8 mouse cellular contexts compared by ENCODE assay signal in the genomic region with DNA sequence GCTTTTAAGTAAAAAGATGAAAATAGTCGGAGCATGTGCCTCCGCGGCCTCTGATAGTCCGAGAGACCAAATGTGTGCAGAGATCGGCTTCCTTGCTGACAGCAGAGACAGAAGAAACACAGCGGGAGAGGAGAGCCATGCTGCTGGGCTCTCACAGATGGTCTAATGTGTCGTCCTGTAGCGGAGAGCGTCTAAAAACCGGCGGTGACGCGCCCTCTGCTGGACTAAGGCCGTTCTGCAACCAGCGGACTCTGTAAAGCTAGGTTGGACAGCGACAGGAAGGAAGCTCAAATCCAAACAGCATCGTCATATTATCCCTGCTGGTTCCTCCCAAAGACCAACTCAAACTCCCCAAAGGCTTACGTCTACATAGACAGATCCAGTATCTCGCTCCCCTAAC. TPM values are rescaled to one million over a fixed set of nuclear protein-coding genes. Genes with fewer than 3 reads are reported as not detected.
DNase-seq lines count a peak whose midpoint lies in the region; ATAC-seq and TF ChIP-seq lines count a peak whose summit lies in the region.

No protein-coding gene starts in this region.

- peak overlapping the region; percentile 58 for H3K4me3 ChIP-seq in gastrocnemius, adult 2 months
- H3K4me3 ChIP-seq in hindbrain, postnatal 0 days (ENCODE audit: low read length): 0 out of 2 replicates have a peak overlapping the region, but pooled peaks have one; percentile 11
- peak overlapping the region; percentile 39 for H3K4me3 ChIP-seq in left cerebral cortex, adult 2 months
- peak overlapping the region; percentile 23 for H3K4me3 ChIP-seq in macrophage (ENCODE audit: inconsistent target)

- in situ Hi-C loops in Patski (cut with MboI; ENCODE audit: low pct_unique_long_range_greater_than_20kb): loop anchor here (5.0 to 10.0 kb wide), 3 partner anchors 61 to 194 kb away; no protein-coding TSS in a partner anchor

- H3K27me3 ChIP-seq in Patski: no peaks in the 10 kb centered on the region
- no peaks in the 10 kb centered on the region for H3K27me3 ChIP-seq in hindbrain, postnatal 0 days (ENCODE audit: insufficient read depth, low read length)

- peak; percentile 20 for ATAC-seq in Patski
- ATAC-seq in hindbrain, postnatal 0 days: peak; percentile 81

- CTCF ChIA-PET in Patski (lab: Charles Lee): interaction anchor here (0.7 to 4.5 kb wide), 29 partner anchors 12 to 232 kb away, joined by 3 to 62 read pairs (median 5); a partner anchor contains a TSS

- peaks cover 11% of the 10 kb centered on the region for H3K4me1 ChIP-seq in hindbrain, postnatal 0 days (ENCODE audit: insufficient read depth, low read length)

- H3K27ac ChIP-seq in gastrocnemius, adult 2 months: no peak overlapping the region
- peak overlapping the region; percentile 69 for H3K27ac ChIP-seq in hindbrain, postnatal 0 days
- H3K27ac ChIP-seq in left cerebral cortex, adult 2 months: no peak overlapping the region
- peak overlapping the region; percentile 25; the same call in 1 of the 2 replicates for H3K27ac ChIP-seq in macrophage

- intact Hi-C loops in gastrocnemius, adult 2 months (cut with DNase I): loop anchor here (1.0 kb wide), 1 partner anchor 122 kb away; no protein-coding TSS in a partner anchor
- intact Hi-C loops in left cerebral cortex, adult 2 months (cut with DNase I): loop anchor here (1.0 to 5.0 kb wide), 5 partner anchors 67 to 234 kb away; no protein-coding TSS in a partner anchor

- no peaks in the 10 kb centered on the region for H3K9me3 ChIP-seq in hindbrain, postnatal 0 days (ENCODE audit: low read length)

- no peaks in the 10 kb centered on the region for H3K79me2 ChIP-seq in macrophage (ENCODE audit: inconsistent target)

- no peaks in the 10 kb centered on the region for H3K36me3 ChIP-seq in hindbrain, postnatal 0 days (ENCODE audit: insufficient read depth, low read length)
- H3K36me3 ChIP-seq in macrophage (ENCODE audit: inconsistent target): no peaks in the 10 kb centered on the region

- POLR2A ChIA-PET in Patski (lab: Charles Lee): interaction anchor here (0.7 kb wide), 1 partner anchor 122 kb away, joined by 5 read pairs; no protein-coding TSS in a partner anchor

- TF ChIP-seq CTCF in Patski (IDR thresholded peaks at IDR 0.05): peak; percentile 98
- TF ChIP-seq CTCF in gastrocnemius, adult 2 months (IDR thresholded peaks at IDR 0.05): peak; percentile 97
- TF ChIP-seq CTCF in hindbrain, postnatal 0 days (IDR thresholded peaks at IDR 0.05; ENCODE audit: low read depth): peak; percentile 98
- TF ChIP-seq CTCF in left cerebral cortex, adult 2 months (IDR thresholded peaks at IDR 0.05): peak; percentile 98

- DNase-seq in Patski (ENCODE audit: low read depth, low spot score): peak; percentile 51
- DNase-seq in cerebellum, postnatal 4 days (ENCODE audit: low spot score in 2 of 2): peak; percentile 97 to 99
- DNase-seq in gastrocnemius, adult 2 months: peak; percentile 88
- peak; percentile 96 for DNase-seq in hindbrain, postnatal 0 days (ENCODE audit: low spot score)
- peak; percentile 90 to 96 for DNase-seq in left cerebral cortex, adult 2 months (ENCODE audit: extremely low spot score in 1 of 2, low spot score in 2 of 2)
- peak; percentile 91 for DNase-seq in right cerebral cortex, adult 18-20 months
- DNase-seq in urinary bladder, adult 2 months (ENCODE audit: low spot score): peak; percentile 74

- no peak overlapping the region for H3K9ac ChIP-seq in hindbrain, postnatal 0 days (replicated peaks; ENCODE audit: low read length)

- H3K4me2 ChIP-seq in hindbrain, postnatal 0 days (ENCODE audit: low read depth, low read length): peak overlapping the region; percentile 50

- WGBS in hindbrain, postnatal 0 days: 0% methylated on average over 19 of the region's 19 CpGs
- WGBS in macrophage (ENCODE audit: missing documents): under 1% methylated on average over 19 of the region's 19 CpGs

RNA-seq across cellular contexts. Expression of a gene that starts 23.8 kb away (rescaled TPM):
- polyA plus RNA-seq in Patski (2021): 136 TPM
- 10 to 100 TPM; 10.2 to 19.2 TPM for total RNA-seq in gastrocnemius, adult 2 months (2021)
- 210 and 211 TPM in 2 replicates for total RNA-seq in hindbrain, postnatal 0 days (2014; rRNA removed)
- polyA plus RNA-seq in hindbrain, postnatal 0 days (2015; fragmentation: Nextera tagmentation; extraction: Ambion mirVana): 77.0 and 87.5 TPM in 2 replicates
- 100 to 1,000 TPM; 436 to 450 TPM for total RNA-seq in left cerebral cortex, adult 2 months (2021)
- 1,000 to 10,000 TPM in 3 of 26 experiments, 100 to 1,000 TPM in 23; 385 to 3,736 (median 481) TPM for total RNA-seq in macrophage (2018; cell fraction: chromatin; rRNA removed)
- 100 to 1,000 TPM; 135 to 283 (median 184) TPM for total RNA-seq in macrophage (2018; cell fraction: cytosol; rRNA removed)
- 1,000 to 10,000 TPM in 1 of 26 experiments, 100 to 1,000 TPM in 25; 247 to 1,640 (median 305) TPM for total RNA-seq in macrophage (2018; cell fraction: nucleus; rRNA removed)
- polyA plus RNA-seq in macrophage (2018): 100 to 138 TPM (median 115 TPM) in 3 replicates
- 29.6 and 30.2 TPM in 2 replicates for polyA plus RNA-seq in urinary bladder, adult 2 months (2012; rRNA removed)

RNA-seq across cellular contexts. Expression of a gene that starts 26.3 kb away (rescaled TPM):
- 0.15 TPM for polyA plus RNA-seq in Patski (2021)
- not detected for total RNA-seq in gastrocnemius, adult 2 months (2021)
- 1.2 and 2.0 TPM in 2 replicates for total RNA-seq in hindbrain, postnatal 0 days (2014; rRNA removed)
- 2.1 and 3.2 TPM in 2 replicates for polyA plus RNA-seq in hindbrain, postnatal 0 days (2015; fragmentation: Nextera tagmentation; extraction: Ambion mirVana)
- total RNA-seq in left cerebral cortex, adult 2 months (2021): 1 to 10 TPM; 3.2 to 3.8 TPM
- total RNA-seq in macrophage (2018; cell fraction: chromatin; rRNA removed): 1 to 10 TPM in 2 of 26 experiments, under 1 TPM in 4, not detected in 20; 0.53 to 1.4 (median 0.76) TPM
- under 1 TPM in 2 of 26 experiments, not detected in 24; 0.05 to 0.13 TPM for total RNA-seq in macrophage (2018; cell fraction: cytosol; rRNA removed)
- total RNA-seq in macrophage (2018; cell fraction: nucleus; rRNA removed): 1 to 10 TPM in 1 of 26 experiments, under 1 TPM in 6, not detected in 19; 0.35 to 1.4 (median 0.52) TPM
- not detected in 3 replicates for polyA plus RNA-seq in macrophage (2018)
- polyA plus RNA-seq in urinary bladder, adult 2 months (2012; rRNA removed): not detected in 2 replicates

RNA-seq across cellular contexts. Expression of a gene that starts 33.7 kb away (rescaled TPM):
- polyA plus RNA-seq in Patski (2021): 0.05 TPM
- under 1 TPM; 0.77 to 0.84 TPM for total RNA-seq in gastrocnemius, adult 2 months (2021)
- total RNA-seq in hindbrain, postnatal 0 days (2014; rRNA removed): 0.05 and 0.14 TPM in 2 replicates
- 0.46 and 0.57 TPM in 2 replicates for polyA plus RNA-seq in hindbrain, postnatal 0 days (2015; fragmentation: Nextera tagmentation; extraction: Ambion mirVana)
- under 1 TPM; 0.50 to 0.68 TPM for total RNA-seq in left cerebral cortex, adult 2 months (2021)
- not detected for total RNA-seq in macrophage (2018; cell fraction: chromatin; rRNA removed)
- under 1 TPM in 2 of 26 experiments, not detected in 24; 0.03 to 0.05 TPM for total RNA-seq in macrophage (2018; cell fraction: cytosol; rRNA removed)
- not detected for total RNA-seq in macrophage (2018; cell fraction: nucleus; rRNA removed)
- polyA plus RNA-seq in macrophage (2018): not detected in 3 replicates
- polyA plus RNA-seq in urinary bladder, adult 2 months (2012; rRNA removed): 1.4 and 1.6 TPM in 2 replicates

Comparison
In these comparisons a context has a peak if more than half of its experiments do, and no peak if none do; other contexts are left out.
1. H3K27ac ChIP-seq: peak in hindbrain, postnatal 0 days (single experiment) and macrophage (single experiment); none in gastrocnemius, adult 2 months (single experiment) and left cerebral cortex, adult 2 months (single experiment).
2. Peak in every context shown above with its lines, with median percentiles within 50 percentile points of each other: DNase-seq, CTCF ChIP-seq and H3K4me3 ChIP-seq.